Mouse (Mus musculus) heart, postnatal 0 days (tissue): ENCODE results near the gene Tex14.

Experiments used
- CTCF ChIP-seq: IDR thresholded peaks from 2 replicates; pipeline ENCODE4 v1.5.1; 2016; ENCODE audit warnings: antibody characterized with exemption, control low read depth, low read depth
- EP300 ChIP-seq: IDR thresholded peaks from 2 replicates; pipeline ENCODE4 v1.6.1; 2016; ENCODE audit warnings: antibody characterized with exemption, low read depth

GRCm38 (mm10) chr11:87443373-87443883 is 38.6 kb downstream of the Tex14 start:
- TF ChIP-seq EP300 (no peak), CTCF (no peak)
